Mouse (Mus musculus) neural tube, embryonic 14.5 days (tissue): Measurements from ENCODE around the gene Cd300ld3. TPM values are rescaled to one million over a fixed set of nuclear protein-coding genes. Genes with fewer than 3 reads are reported as not detected.

Source experiments
- ATAC-seq: fragments of 200-750 bp; cut with Nextera tagmentation; 2 replicates; pipeline ENCODE4 v1.8.0; 2017; ENCODE audit warnings: low read depth, mild to moderate bottlenecking, moderate TSS enrichment, moderate library complexity
- H3K27ac ChIP-seq: fragments of 300-500 bp; sonication (generic); 2 replicates; pipeline ENCODE4 v1.5.1; 2014; ENCODE audit warnings: low read depth, mild to moderate bottlenecking, control low read depth, low read length, moderate library complexity, mixed read lengths
- H3K27me3 ChIP-seq: fragments of 300-500 bp; sonication (generic); 2 replicates; pipeline ENCODE4 v1.6.1; 2014; ENCODE audit warnings: low read length; ENCODE audit not compliant: control insufficient read depth, insufficient read depth
- H3K36me3 ChIP-seq: fragments of 300-500 bp; sonication (generic); 2 replicates; pipeline ENCODE4 v1.6.1; 2014; ENCODE audit warnings: low read length, mixed read lengths; ENCODE audit not compliant: control insufficient read depth, insufficient read depth
- H3K4me1 ChIP-seq: fragments of 300-500 bp; sonication (generic); 2 replicates; pipeline ENCODE4 v1.6.1; 2014; ENCODE audit warnings: low read length; ENCODE audit not compliant: control insufficient read depth, insufficient read depth
- H3K4me2 ChIP-seq: fragments of 300-500 bp; sonication (generic); 2 replicates; pipeline ENCODE4 v1.6.1; 2014; ENCODE audit warnings: mild to moderate bottlenecking, low read depth, low read length, control low read depth
- H3K4me3 ChIP-seq: fragments of 300-500 bp; sonication (generic); 2 replicates; pipeline ENCODE4 v1.5.1; 2014; ENCODE audit warnings: low read depth, low read length, control low read depth, mixed read lengths
- H3K9ac ChIP-seq: fragments of 300-500 bp; sonication (generic); replicated peaks from 2 replicates; pipeline ENCODE4 v1.6.1; 2014; ENCODE audit warnings: low read depth, mild to moderate bottlenecking, control low read depth, low read length, mixed read lengths
- H3K9me3 ChIP-seq: fragments of 300-500 bp; sonication (generic); 2 replicates; pipeline ENCODE4 v1.6.1; 2016; ENCODE audit warnings: low read length; ENCODE audit not compliant: control insufficient read depth
- WGBS: fragments of 180-500 bp; shearing (Covaris S2); extraction: QIAGEN DNeasy Blood & Tissue Kit; methylation state at CpG from one replicate; pipeline ENCODE4 v1.1.7; 2014; 5-methylcytosine and 5-hydroxymethylcytosine counted together
- polyA plus RNA-seq: library from polyadenylated mRNA; unstranded; fragments of >200 nt; fragmentation: Nextera tagmentation; extraction: Ambion mirVana; gene quantifications from 2 replicates; pipeline ENCODE4 v1.2.1, GENCODE M21; 2014

The Cd300ld3 gene
- polyA plus RNA-seq, 1 experiment from 2014 or later: not detected

- Histone ChIP-seq H3K4me2 (no peak overlapping the region), H3K9ac (no peak overlapping the region), H3K4me3 (no peak overlapping the region), H3K27ac (no peak overlapping the region), H3K9me3 (no peaks in the 10 kb centered on the region), H3K4me1 (no peaks in the 10 kb centered on the region; the same call in 1 of the 2 replicates), H3K27me3 (peaks cover 4% of the 10 kb centered on the region), H3K36me3 (no peaks in the 10 kb centered on the region)
- 63% methylated on average over 3 of the region's 3 CpGs for WGBS
- ATAC-seq: no peak
Measured at GRCm38 (mm10) chr11:115081373-115081772, 33.2 kb upstream of the Cd300ld3 start.

- Histone ChIP-seq H3K36me3 (no peaks in the 10 kb centered on the region), H3K4me2 (no peak overlapping the region), H3K9me3 (no peaks in the 10 kb centered on the region), H3K4me3 (no peak overlapping the region), H3K4me1 (no peaks in the 10 kb centered on the region; the same call in 1 of the 2 replicates), H3K27me3 (peaks cover 4% of the 10 kb centered on the region), H3K9ac (no peak overlapping the region), H3K27ac (no peak overlapping the region)
- 38% methylated on average over 13 of the region's 13 CpGs for WGBS
- ATAC-seq: no peak
Measured at GRCm38 (mm10) chr11:115080886-115081285, 32.7 kb upstream of the Cd300ld3 start.

DNA sequence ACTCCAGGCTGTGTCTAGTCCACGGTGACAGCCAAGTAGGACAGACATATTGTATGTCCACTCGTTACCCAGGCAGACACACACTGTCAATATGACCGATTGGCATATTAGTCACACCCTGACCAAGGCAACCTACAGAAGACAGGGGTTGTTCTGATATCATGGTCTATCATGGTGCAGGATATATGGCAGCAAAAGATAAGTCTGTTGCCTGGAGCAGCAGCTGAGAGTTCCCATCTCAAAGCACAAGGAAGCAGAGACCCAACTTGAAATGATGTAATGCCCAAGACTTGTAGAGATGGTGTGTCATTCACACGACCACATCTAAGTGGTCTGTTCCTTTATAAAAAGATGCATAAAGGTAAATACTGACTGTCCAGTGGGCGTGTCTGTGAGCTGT is 30.5 kb upstream of the Cd300ld3 start:
- no peaks in the 10 kb centered on the region; the same call in 1 of the 2 replicates for H3K4me1 ChIP-seq

DNA sequence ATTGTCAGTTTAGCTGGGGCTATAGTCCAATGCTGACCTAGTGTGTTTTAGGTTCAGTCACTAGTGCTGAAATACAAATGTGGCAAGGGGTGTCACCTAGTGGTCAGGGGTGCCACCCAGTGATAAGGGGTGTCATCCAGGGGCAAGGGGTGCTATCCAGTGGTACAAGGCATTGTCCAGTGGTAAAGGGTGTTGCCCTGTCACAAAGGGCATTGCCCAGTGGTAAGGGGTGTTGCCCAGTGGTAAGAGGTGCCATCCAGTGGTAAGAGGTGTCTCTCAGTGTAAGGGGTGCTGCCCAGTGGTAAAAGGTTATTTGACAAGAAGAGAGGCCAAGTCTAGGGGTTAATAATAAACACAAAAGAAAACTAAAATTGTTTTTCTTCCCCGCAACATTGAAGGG is 29.2 kb upstream of the Cd300ld3 start:
- H3K9ac ChIP-seq: no peak overlapping the region
- H3K4me1 ChIP-seq: no peaks in the 10 kb centered on the region

More for the DNA sequence above, 30.5 kb upstream of the Cd300ld3 start:
- Histone ChIP-seq H3K4me3 (no peak overlapping the region), H3K9me3 (no peaks in the 10 kb centered on the region), H3K9ac (no peak overlapping the region), H3K27ac (no peak overlapping the region), H3K4me2 (no peak overlapping the region), H3K36me3 (no peaks in the 10 kb centered on the region), H3K27me3 (no peaks in the 10 kb centered on the region; the same call in none of the 2 replicates)
- 92% methylated on average over 5 of the region's 5 CpGs for WGBS
- no peak for ATAC-seq

GRCm38 (mm10) chr11:115075859-115076258 is 27.6 kb upstream of the Cd300ld3 start:
- Histone ChIP-seq H3K4me3 (no peak overlapping the region), H3K27me3 (no peaks in the 10 kb centered on the region), H3K27ac (no peak overlapping the region), H3K4me1 (peaks cover 11% of the 10 kb centered on the region), H3K4me2 (no peak overlapping the region), H3K36me3 (no peaks in the 10 kb centered on the region), H3K9me3 (no peaks in the 10 kb centered on the region), H3K9ac (no peak overlapping the region)
- no peak for ATAC-seq
- 38% methylated on average over 5 of the region's 5 CpGs for WGBS

More for the DNA sequence above, 29.2 kb upstream of the Cd300ld3 start:
- H3K4me2 ChIP-seq: no peak overlapping the region
- no peak overlapping the region for H3K27ac ChIP-seq
- no peak for ATAC-seq
- H3K27me3 ChIP-seq: no peaks in the 10 kb centered on the region
- 100% methylated on average over 1 of the region's 1 CpGs for WGBS
- no peak overlapping the region for H3K4me3 ChIP-seq
- H3K9me3 ChIP-seq: no peaks in the 10 kb centered on the region
- H3K36me3 ChIP-seq: no peaks in the 10 kb centered on the region

DNA sequence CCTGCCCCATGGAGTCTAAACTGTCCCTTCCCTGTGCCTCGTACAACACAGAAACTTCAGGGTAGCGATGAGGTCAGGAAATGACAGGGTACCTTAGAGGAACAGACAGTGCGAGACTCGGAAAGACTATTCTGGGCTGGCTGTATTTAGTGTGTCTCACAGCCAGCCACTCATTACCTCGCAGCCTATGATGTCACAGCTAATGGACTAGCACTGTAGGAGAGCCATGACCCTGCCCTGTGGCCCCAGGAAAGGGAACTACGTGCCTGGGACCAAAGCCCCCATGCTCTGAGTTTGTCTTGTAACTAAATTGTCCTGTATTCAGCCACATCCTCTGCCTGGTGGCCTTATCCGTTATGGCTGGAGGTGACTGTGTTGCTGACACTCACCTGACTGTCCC is 27.2 kb upstream of the Cd300ld3 start:
- WGBS: 72% methylated on average over 7 of the region's 7 CpGs
- H3K9ac ChIP-seq: no peak overlapping the region
- no peak for ATAC-seq
- no peaks in the 10 kb centered on the region for H3K9me3 ChIP-seq
- H3K4me1 ChIP-seq: peaks cover 12% of the 10 kb centered on the region
- no peaks in the 10 kb centered on the region for H3K27me3 ChIP-seq
- no peaks in the 10 kb centered on the region for H3K36me3 ChIP-seq
- H3K4me2 ChIP-seq: no peak overlapping the region
- H3K27ac ChIP-seq: no peak overlapping the region
- no peak overlapping the region for H3K4me3 ChIP-seq

- Histone ChIP-seq H3K27ac (no peak overlapping the region), H3K9me3 (no peaks in the 10 kb centered on the region), H3K4me3 (no peak overlapping the region), H3K36me3 (no peaks in the 10 kb centered on the region), H3K9ac (no peak overlapping the region), H3K4me2 (no peak overlapping the region), H3K27me3 (0 out of 2 replicates have a peak, but pooled peaks cover 5% of the 10 kb centered on the region), H3K4me1 (peaks cover 12% of the 10 kb centered on the region)
- ATAC-seq: no peak
- WGBS: 69% methylated on average over 5 of the region's 5 CpGs
Measured at GRCm38 (mm10) chr11:115073002-115073401, 24.8 kb upstream of the Cd300ld3 start.

GRCm38 (mm10) chr11:115071631-115072294 is 23.6 kb upstream of the Cd300ld3 start:
- H3K4me3 ChIP-seq: no peak overlapping the region
- H3K27ac ChIP-seq: no peak overlapping the region
- H3K4me2 ChIP-seq: peak overlapping the region; percentile 36; the same call in 1 of the 2 replicates
- no peak for ATAC-seq
- 16% methylated on average over 14 of the region's 14 CpGs for WGBS
- peaks cover 12% of the 10 kb centered on the region for H3K4me1 ChIP-seq
- no peaks in the 10 kb centered on the region for H3K36me3 ChIP-seq
- H3K27me3 ChIP-seq: 0 out of 2 replicates have a peak, but pooled peaks cover 5% of the 10 kb centered on the region
- H3K9me3 ChIP-seq: no peaks in the 10 kb centered on the region
- no peak overlapping the region for H3K9ac ChIP-seq

DNA sequence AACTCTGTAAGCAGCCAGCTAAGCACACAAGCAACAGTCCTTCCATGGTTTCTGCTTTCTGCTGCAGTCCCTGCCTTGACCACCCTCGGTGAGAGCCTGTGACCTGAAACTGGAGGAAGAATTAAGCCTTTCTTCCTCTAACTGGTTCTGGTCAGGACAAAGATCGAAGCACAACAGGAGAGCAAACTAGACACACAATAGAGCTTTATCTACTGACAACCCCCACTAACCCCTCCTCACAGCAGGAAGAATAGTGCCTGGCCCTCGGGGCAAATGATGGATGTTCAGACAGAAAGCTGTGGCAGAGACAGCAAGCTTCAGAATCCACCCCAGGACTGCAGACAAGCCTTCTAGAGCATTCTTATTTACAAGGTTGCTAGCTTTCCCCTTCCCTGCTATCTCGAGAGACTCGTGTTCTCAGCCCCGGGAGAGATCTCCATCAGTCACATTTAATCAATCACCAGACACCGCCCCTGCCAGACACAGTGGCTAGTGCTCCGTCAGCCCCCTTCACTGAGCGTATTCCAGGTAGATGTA is 22.9 kb upstream of the Cd300ld3 start:
- no peak overlapping the region for H3K27ac ChIP-seq
- no peaks in the 10 kb centered on the region for H3K36me3 ChIP-seq
- WGBS: 3% methylated on average over 9 of the region's 9 CpGs
- no peak overlapping the region for H3K9ac ChIP-seq
- no peak for ATAC-seq
- peak overlapping the region; percentile 36; the same call in 1 of the 2 replicates for H3K4me2 ChIP-seq
- no peak overlapping the region for H3K4me3 ChIP-seq
- H3K27me3 ChIP-seq: 0 out of 2 replicates have a peak, but pooled peaks cover 5% of the 10 kb centered on the region
- no peaks in the 10 kb centered on the region for H3K9me3 ChIP-seq
- peaks cover 12% of the 10 kb centered on the region for H3K4me1 ChIP-seq
